Mouse (Mus musculus) cerebellum, postnatal 36 days (tissue): Measurements from ENCODE around the gene Nom1.
"Not testable (repeated sequence)": the region's sequence is repeated elsewhere in the genome, so short reads cannot be mapped to it uniquely, and the experiment has no call there.

Experiments used
- DNase-seq, 2 experiments: peaks; one replicate each; pipeline ENCODE4 v3.0.0; 2021 to 2022; ENCODE audit warnings: mixed read lengths in 2 of 2

Nom1 gene

GRCm38 (mm10) chr5:29434228-29434871 is at the start of gene Nom1:
Nom1 (plus strand) TSS chr5:29434664.
- peak; percentile 87 to 88 for DNase-seq

GRCm38 (mm10) chr5:29387591-29387990 is 46.9 kb upstream of the Nom1 start:
- no peak for DNase-seq

- no peak for DNase-seq
Observed at GRCm38 (mm10) chr5:29388181-29388943, 46.1 kb upstream of the Nom1 start.

DNA sequence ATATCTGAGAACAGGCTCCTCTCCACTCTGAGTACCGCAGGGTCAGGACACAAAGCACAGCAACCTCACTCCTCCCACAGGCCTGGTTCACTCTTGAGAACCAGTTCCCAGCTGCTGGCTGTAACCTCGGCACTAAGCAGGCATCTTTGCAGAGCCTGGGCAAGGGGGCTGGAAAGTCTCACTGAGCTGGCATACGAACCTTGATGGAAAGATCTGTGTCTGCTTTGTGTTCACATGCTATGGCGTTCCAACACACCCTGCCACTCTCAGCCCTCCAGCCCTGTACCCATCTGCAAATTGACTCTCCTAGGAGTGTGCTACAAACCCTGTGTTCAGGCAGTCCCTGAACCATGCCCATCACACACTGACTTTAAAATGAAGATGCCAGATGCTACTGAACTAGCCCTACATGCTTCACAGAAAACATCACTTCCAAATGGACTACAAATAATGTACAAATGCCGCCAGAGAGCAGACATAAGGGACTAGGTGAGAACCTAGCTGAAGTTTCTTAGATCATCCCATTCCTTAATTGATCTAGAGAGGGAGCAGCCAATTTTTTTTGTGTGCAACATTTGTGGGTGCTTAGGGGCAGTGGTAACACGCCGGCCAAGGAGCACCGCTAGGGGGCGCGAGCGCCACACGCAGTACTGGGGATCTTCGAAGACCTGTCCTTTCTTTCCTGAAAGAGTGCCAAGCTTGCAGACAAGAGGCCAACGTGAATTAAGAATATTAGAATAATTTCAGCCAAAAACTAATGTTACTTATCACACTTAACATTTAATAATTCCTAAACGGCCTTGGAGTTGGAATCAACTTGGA is 45.3 kb upstream of the Nom1 start:
- peak; percentile 82 to 84 for DNase-seq

DNA sequence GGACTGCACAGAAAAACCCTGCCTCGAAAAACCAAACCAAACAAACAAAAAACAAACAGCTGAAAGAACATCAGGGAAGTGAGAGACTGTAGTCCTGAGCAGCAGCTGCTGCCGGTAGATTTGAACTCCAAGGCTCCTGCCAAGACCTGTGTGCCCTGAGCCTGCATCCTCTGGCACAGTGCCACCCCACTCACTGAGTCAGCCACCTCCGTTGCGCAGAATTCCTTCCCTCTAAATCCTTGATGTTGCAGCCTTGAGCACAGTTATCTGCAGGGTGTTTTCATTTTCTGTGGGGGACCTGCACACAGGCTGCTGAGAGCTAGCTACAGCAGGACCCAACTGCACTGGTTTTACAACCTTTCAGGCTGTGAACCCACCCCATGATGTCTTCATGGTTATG is 36.0 kb upstream of the Nom1 start:
- DNase-seq: no peak

DNA sequence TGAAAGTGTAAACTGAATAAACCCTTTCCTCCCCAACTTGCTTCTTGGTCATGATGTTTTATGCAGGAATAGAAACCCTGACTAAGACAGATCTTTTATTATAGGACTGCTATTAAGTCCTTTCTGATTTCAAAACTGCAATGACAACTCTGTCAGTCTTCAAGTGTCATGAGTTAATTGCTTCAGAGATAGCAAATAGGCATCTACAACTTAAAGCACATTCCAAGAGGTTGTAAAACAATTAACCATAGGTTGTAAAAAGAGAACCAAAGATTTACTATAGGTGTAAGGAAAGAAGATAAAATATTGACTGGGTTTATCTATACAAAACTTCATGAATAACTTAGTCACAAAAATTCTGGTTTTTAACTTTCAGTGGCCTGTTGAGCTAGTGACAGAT is 23.6 kb upstream of the Nom1 start:
- DNase-seq: no peak

DNA sequence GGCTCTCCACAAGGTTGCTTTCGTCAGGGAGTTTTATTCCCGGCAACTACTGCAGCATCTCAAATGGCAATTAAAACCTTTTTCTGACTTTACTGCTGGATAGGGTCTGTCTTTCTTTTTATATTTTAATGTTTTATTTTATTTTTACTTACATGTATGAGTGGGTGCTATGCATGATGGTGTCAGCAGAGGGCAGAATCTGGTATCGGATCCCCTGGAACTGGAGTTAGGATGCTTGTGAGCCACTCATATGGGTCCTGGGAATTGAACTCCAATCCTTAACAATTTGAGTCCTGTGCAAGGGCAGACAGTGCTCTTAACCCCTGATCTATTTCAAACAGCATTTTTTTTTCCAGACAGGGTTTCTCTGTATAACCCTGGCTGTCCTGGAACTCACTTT is 21.4 kb upstream of the Nom1 start:
- no peak for DNase-seq

DNA sequence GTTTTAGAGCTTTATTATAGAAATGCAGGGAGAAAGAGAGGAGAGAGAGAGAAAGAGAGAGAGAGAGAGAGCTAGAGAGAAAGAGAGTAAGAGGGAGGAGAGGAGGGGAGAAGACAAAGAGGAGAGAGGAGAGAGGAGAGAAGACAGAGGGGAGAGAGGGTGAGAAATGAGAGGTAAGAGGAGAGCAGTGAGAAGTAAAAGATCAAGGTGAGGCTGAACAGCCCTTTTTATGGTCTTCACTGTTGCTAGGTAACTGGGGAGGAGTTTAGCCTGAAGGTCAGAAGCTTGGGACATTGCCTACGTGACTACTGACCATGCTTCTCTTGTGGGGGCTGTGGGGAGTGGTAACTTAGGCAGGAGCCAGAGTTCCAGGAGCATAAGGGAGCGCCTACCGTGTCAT is 11.1 kb upstream of the Nom1 start:
- DNase-seq: not testable (repeated sequence)

GRCm38 (mm10) chr5:29434872-29435358 is 451 bp downstream of the Nom1 start:
- peak in 1 of 2 experiments; percentile 40 for DNase-seq

DNA sequence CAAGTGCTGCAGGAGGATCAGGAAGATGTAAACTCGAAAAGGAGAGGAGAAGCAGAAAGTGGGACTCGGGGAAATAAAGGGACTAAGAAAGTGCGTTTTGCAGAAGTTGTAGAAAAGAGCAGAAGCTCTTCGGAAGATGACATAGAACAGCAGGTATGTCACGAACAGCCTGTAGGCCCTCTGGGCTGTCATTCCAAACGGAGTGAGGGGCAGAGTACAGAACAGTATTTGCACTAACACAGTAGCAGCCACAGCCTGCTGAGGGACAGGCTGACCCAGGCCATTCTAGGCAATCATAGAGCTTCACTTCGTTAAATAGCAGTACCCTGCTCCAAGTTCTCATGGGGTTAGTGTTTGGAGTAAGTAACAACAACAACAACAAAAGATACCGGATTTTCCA is 1.0 kb downstream of the Nom1 start:
- no peak for DNase-seq

DNA sequence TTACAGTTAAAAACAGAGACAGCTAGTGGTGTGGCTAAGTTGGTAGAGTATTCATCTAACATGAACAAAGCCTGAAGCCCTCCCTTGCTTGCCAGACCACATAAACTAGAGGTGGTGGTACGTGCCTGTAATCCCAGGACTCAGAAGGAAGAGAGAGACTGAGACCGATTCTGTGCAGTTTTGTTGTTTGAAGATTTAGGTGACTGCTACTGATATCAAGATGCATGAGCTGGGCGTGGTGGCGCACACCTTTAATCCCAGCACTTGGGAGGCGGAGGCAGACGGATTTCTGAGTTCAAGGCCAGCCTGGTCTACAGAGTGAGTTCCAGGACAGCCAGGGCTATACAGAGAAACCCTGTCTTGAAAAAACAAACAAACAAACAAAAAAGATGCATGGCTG is 2.3 kb downstream of the Nom1 start:
- not testable (repeated sequence) for DNase-seq

- DNase-seq: no peak
Observed at GRCm38 (mm10) chr5:29445275-29445674, 10.8 kb downstream of the Nom1 start.

DNA sequence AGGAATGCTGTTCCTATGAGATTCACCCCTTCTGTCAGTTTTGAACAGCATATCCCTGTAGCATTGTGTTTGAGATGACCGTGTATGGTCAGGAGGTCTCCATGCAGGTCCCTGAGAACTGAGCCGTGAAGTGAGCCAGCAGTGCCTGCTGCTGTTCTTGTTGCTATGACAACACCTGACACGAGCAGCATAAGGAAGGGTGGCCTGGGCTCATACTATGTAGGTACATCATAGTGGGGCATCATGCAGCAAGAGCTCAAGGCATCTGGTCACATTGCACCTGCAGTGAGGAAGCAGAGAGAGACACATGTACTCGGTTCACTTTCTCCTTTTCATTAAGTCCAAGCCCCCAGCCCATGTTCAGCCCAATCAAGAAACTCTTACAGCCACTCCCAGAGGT is 17.9 kb downstream of the Nom1 start:
- no peak for DNase-seq

- no peak for DNase-seq
Observed at GRCm38 (mm10) chr5:29456895-29457656, 22.6 kb downstream of the Nom1 start.

GRCm38 (mm10) chr5:29462943-29463686 is 28.7 kb downstream of the Nom1 start:
- no peak for DNase-seq

DNA sequence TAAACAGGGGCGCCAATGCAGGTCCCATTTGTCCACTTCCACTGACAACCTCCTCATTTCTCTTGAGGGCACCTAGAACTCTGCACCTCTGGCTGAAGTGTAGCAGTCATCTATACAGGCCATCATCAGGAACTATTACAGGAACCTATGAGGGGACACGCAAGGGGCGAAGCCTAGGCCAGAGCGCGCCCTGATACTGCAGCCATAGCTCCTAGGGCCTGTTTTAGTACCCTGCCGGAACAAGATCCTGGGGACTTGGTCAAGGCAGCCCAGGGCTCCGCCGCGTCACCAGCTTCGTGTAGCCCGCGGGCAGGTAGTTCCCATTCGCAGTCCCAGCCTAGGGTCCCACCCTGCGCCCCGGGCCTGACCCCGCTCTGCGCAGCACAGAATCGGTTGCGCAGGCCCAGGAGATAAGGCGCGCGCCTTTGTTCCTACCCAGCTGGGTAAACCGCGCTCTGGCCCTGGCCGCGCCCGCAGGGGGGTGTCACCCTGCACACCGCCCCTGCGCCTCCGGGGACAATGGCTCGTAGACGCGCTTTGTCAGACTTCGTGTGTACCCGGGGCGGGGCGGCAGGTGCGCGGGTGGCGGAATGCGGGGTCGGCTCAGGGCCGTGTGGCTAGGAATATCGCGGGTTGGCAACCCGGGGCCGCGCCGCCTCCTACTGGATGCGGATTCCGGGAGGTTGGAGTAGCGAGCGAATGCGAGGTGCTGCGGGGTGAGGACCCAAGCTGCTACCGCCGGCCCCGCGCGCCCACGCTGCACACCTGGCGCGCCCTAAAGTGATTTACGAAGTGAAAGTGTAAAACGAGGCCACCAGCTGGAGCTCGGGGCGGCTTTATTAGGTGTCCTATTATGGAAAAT is 33.3 kb downstream of the Nom1 start:
- no peak for DNase-seq

DNA sequence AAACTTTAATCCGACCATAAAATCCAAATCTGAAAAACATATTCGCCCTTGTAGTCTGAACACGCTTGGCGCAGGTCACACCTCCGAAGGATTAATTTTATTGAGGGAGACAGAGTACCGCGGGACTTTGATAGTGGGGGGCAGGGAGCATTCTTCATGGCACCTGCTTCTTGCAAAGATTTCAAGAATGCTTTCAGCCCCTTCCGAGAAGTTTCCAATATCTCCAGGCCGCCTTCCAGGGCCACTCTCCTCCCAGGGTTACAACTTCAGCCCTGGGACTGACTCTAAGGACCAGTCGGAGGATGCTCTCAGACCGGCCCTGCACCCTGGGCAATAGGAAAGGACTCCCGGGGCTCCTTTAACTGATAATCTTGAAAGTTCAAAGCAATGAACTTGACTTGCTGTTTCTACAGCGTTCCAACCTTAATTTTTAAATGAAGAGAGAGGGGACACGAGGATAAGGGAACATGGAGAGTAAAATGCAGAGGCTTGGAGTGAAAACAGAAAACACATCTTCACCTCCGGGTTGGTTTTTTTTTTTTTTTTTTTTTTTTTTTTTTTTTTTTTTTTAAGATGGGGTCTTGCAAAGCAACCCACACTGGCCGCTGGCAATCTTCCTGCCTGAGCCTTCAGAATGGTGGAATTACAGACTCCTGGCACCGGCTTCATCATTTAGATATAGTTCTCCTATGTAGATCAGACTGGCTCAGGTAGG is 34.0 kb downstream of the Nom1 start:
- no peak for DNase-seq

DNA sequence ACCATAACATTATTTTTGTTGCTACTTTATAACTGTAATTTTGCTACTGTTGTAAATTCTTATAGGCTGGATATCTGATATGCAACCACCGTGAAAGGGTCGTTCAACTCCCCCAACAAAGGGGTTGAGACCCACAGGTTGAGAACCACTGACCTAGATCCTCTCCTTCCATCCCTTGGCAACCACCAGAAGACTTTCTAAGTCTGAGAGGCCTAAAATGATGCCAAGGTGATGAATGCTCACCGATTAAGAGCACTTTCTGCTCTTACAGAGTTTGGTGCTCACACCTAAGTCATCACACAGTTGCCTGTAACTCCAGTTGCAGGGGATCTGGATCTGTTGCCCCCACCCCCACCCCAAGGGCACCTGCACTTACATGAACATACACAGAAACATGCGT is 35.0 kb downstream of the Nom1 start:
- no peak for DNase-seq

DNA sequence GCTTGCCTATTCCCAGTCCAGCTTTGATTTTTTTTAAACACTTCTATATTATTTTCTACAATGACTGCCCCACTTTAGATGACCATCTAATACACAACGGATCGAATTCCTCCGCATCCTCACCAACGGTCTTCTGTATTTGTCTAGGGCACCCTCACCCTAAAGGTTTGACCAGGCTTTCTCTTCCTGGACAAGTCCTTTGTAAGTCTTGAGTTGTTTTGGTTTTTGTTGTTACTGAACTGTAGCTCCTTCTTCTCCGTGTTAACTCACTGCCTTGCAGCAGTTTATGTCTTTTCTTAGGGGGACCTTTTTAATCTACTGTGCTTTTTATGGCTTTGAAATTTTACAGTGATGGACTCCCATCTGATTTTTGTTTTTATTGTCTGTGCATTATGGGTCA is 35.8 kb downstream of the Nom1 start:
- no peak for DNase-seq

DNA sequence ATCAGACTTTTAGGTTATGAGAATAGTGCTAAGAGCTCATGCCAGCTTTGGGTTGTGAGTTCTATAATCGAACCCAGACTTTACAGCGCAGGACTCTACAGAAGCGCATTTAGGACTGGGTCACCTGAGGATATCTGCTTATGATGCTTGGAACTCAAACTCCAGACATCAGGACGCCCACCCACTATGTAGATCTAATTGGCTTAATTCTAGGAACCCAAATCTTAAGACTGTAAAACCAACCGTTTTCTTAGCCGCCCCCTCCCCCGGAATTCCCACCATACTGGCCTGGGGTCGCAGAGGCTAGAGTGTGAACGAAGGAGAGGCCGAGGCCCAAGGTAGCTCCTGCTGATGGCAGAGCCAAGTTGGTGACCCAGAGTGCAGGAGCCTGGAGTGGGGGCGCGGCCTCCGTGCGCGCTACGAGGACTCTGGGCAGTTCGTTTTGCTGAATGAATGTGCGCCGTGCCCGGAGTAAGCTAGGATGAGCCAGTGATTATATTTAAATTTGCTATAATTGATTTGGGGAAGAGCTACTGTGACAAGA is 36.5 kb downstream of the Nom1 start:
- DNase-seq: no peak
